Mouse (Mus musculus): Measurements from ENCODE around the gene Ptprn2. TPM values are rescaled to one million over a fixed set of nuclear protein-coding genes. Genes with fewer than 3 reads are reported as not detected.

Ptprn2 gene
- polyA plus RNA-seq, 1 experiment from 2014 or later: 0.09 TPM

GRCm38 (mm10) chr12:116641339-116642190 is 156.0 kb downstream of the Ptprn2 start:
- no peaks in the 10 kb centered on the region for H3K36me3 ChIP-seq
- WGBS: 13% methylated on average over 14 of the region's 14 CpGs
- DNase-seq (ENCODE audit: low spot score): peak; percentile 46

DNA sequence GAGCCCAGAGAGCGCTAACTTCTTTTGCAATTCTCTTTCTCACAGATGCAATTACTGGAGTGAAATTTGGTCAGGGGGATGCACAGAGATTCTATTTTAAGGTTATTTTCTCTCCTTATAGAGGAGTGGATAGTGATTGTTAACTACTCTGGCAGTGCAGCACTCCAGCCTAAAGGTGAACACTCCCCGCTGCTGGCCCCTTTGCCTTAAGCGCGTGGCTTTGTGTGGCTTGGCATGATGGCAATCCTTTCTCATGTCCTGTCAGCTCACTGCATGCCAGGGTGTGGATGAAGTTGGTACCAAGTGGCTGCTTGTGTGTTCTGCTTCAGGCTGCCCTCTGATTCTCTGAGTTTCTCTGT is 156.7 kb downstream of the Ptprn2 start:
- peaks cover 25% of the 10 kb centered on the region for H3K4me1 ChIP-seq
- H3K27ac ChIP-seq: peak overlapping the region; percentile 30; the same call in 1 of the 2 replicates
- no peak overlapping the region for H3K4me3 ChIP-seq
- no peaks in the 10 kb centered on the region for H3K9me3 ChIP-seq (replicated peaks)
- WGBS: 39% methylated on average over 4 of the region's 4 CpGs
- peak; percentile 36 for DNase-seq (ENCODE audit: low spot score)
- peaks cover 23% of the 10 kb centered on the region; the same call in 1 of the 2 replicates for H3K27me3 ChIP-seq (ENCODE audit: low read depth, poor library complexity, severe bottlenecking)
- H3K36me3 ChIP-seq: no peaks in the 10 kb centered on the region

More at GRCm38 (mm10) chr12:116641339-116642190, 156.0 kb downstream of the Ptprn2 start:
- H3K27me3 ChIP-seq (ENCODE audit: low read depth, poor library complexity, severe bottlenecking): peaks cover 23% of the 10 kb centered on the region; the same call in 1 of the 2 replicates
- peaks cover 25% of the 10 kb centered on the region for H3K4me1 ChIP-seq
- H3K9me3 ChIP-seq (replicated peaks): no peaks in the 10 kb centered on the region
- H3K27ac ChIP-seq: 0 out of 2 replicates have a peak overlapping the region, but pooled peaks have one; percentile 20
- H3K4me3 ChIP-seq: no peak overlapping the region

DNA sequence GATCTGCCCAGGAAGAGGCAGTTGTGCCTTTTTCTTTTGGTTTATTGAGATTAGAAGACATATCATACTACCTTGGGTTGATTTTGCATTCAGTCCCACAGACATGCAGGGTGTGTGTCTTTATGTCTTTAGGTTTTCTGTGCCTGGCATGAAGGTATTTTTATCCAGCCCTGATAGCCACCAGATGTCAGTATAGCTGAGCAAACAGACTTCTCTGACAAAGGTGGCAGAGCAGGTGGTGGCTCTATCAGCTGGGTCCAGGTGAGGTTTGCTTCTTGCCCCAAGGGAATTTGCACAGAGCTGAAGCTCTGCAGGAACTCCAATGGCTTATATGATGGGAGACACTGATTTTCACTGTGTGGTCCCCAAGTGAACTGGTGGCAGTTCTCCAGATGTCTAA is 161.3 kb downstream of the Ptprn2 start:
- Histone ChIP-seq H3K27me3 (ENCODE audit: low read depth, poor library complexity, severe bottlenecking) (peaks cover 6% of the 10 kb centered on the region; the same call in 1 of the 2 replicates), H3K9me3 (replicated peaks) (no peaks in the 10 kb centered on the region), H3K4me3 (no peak overlapping the region), H3K4me1 (peaks cover 9% of the 10 kb centered on the region), H3K36me3 (no peaks in the 10 kb centered on the region), H3K27ac (no peak overlapping the region)
- DNase-seq (ENCODE audit: low spot score): no peak

GRCm38 (mm10) chr12:116648584-116649206 is 163.2 kb downstream of the Ptprn2 start:
- 75% methylated on average over 4 of the region's 4 CpGs for WGBS
- H3K9me3 ChIP-seq (replicated peaks): no peaks in the 10 kb centered on the region
- no peak overlapping the region for H3K27ac ChIP-seq
- H3K27me3 ChIP-seq (ENCODE audit: low read depth, poor library complexity, severe bottlenecking): no peaks in the 10 kb centered on the region
- DNase-seq (ENCODE audit: low spot score): no peak
- H3K36me3 ChIP-seq: no peaks in the 10 kb centered on the region
- no peaks in the 10 kb centered on the region for H3K4me1 ChIP-seq
- no peak overlapping the region for H3K4me3 ChIP-seq

GRCm38 (mm10) chr12:116653684-116654083 is 168.2 kb downstream of the Ptprn2 start:
- DNase-seq (ENCODE audit: low spot score): no peak
- Histone ChIP-seq H3K4me3 (no peak overlapping the region), H3K4me1 (no peaks in the 10 kb centered on the region), H3K27ac (no peak overlapping the region), H3K27me3 (ENCODE audit: low read depth, poor library complexity, severe bottlenecking) (no peaks in the 10 kb centered on the region), H3K36me3 (no peaks in the 10 kb centered on the region), H3K9me3 (replicated peaks) (no peaks in the 10 kb centered on the region)
- 63% methylated on average over 1 of the region's 1 CpGs for WGBS

DNA sequence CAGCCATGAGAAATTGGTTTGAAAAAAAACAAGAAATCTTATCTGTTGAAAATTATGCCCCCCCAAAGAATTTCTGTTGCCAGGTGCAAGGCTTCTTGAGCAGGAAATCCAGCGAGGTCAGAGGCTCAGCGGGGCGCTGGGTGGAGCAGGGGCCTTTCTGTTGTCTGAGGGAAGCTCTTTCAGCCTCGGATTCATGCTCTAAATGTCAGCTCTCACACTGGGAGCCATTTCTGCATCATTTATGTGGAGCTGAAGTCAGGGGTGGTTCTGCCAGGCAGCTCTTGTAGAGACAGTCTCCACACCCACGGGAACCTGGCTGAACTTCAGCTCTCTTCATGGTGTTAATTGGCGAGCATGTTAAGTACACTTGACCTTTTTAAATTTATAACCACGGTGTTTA is 174.6 kb downstream of the Ptprn2 start:
- WGBS: 17% methylated on average over 7 of the region's 7 CpGs
- Histone ChIP-seq H3K27me3 (ENCODE audit: low read depth, poor library complexity, severe bottlenecking) (no peaks in the 10 kb centered on the region), H3K4me3 (no peak overlapping the region), H3K27ac (no peak overlapping the region), H3K36me3 (no peaks in the 10 kb centered on the region), H3K4me1 (peaks cover 6% of the 10 kb centered on the region; the same call in 1 of the 2 replicates), H3K9me3 (replicated peaks) (no peaks in the 10 kb centered on the region)
- no peak for DNase-seq (ENCODE audit: low spot score)

DNA sequence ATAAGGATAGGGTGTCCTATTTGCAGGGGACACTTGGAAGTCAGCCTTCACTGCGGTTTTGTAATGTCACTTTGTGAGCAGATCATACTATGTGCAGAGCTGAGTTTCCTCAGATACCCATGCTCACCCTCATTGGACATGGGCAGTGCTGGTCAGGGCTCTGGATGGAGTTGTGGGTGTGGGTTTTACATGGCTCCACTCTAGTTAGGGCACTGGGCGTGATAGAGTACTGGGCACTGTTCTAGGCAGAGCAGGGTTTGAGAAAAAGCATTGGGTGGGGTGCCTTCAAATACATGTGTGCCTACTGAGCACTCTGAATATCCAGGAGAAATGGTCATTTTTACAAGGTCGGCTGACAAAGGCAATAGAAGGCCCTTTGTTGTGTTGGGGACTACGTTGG is 175.5 kb downstream of the Ptprn2 start:
- WGBS: 80% methylated on average over 4 of the region's 4 CpGs
- Histone ChIP-seq H3K4me1 (peaks cover 6% of the 10 kb centered on the region; the same call in 1 of the 2 replicates), H3K27me3 (ENCODE audit: low read depth, poor library complexity, severe bottlenecking) (no peaks in the 10 kb centered on the region), H3K27ac (no peak overlapping the region), H3K9me3 (replicated peaks) (no peaks in the 10 kb centered on the region), H3K36me3 (no peaks in the 10 kb centered on the region), H3K4me3 (no peak overlapping the region)
- DNase-seq (ENCODE audit: low spot score): no peak

DNA sequence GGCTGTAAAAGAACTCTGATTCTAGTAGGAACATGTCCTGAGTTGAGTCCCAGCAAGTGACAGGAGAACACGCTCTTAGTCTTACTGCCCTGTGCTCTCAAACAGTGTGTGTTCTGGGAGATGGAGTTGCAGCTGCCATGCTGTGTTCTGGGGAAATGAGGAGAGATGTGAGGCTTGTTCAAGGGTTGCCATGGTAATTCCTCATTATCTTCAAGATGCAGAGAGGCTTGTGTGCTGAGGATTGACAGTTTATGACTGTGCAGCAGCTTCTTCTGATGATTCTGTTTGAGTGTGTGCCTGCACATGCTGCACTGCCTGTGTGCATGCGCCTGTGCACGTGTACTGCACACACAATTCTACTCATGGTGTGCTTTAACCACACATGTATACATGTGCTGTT is 192.2 kb downstream of the Ptprn2 start:
- H3K27ac ChIP-seq: no peak overlapping the region
- no peaks in the 10 kb centered on the region for H3K4me1 ChIP-seq
- no peaks in the 10 kb centered on the region for H3K36me3 ChIP-seq
- DNase-seq (ENCODE audit: low spot score): no peak
- H3K4me3 ChIP-seq: no peak overlapping the region
- no peaks in the 10 kb centered on the region for H3K27me3 ChIP-seq (ENCODE audit: low read depth, poor library complexity, severe bottlenecking)
- H3K9me3 ChIP-seq (replicated peaks): no peaks in the 10 kb centered on the region
- WGBS: 80% methylated on average over 3 of the region's 3 CpGs

DNA sequence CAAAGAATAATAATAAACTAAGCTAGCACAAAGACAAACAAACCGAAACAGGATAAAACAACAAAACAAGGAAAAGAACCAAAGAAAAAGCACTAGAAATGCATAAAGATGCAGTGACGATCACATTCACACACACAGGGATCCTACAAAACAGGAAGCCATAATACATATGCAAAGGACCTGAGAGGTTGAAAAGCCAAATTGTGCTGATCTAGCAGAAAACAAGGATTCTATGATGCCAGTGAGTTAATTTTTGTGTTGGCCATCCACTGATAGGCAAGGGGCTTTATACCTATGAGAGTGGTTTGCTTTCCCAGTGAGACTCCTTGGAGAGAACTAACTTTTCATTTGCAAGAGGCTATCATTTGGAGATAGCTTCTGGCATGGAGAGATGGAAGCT is 204.3 kb downstream of the Ptprn2 start:
- Histone ChIP-seq H3K9me3 (replicated peaks) (no peaks in the 10 kb centered on the region), H3K4me3 (no peak overlapping the region), H3K4me1 (no peaks in the 10 kb centered on the region), H3K27me3 (ENCODE audit: low read depth, poor library complexity, severe bottlenecking) (no peaks in the 10 kb centered on the region), H3K27ac (no peak overlapping the region), H3K36me3 (no peaks in the 10 kb centered on the region)
- no peak for DNase-seq (ENCODE audit: low spot score)
- 95% methylated on average over 2 of the region's 2 CpGs for WGBS

DNA sequence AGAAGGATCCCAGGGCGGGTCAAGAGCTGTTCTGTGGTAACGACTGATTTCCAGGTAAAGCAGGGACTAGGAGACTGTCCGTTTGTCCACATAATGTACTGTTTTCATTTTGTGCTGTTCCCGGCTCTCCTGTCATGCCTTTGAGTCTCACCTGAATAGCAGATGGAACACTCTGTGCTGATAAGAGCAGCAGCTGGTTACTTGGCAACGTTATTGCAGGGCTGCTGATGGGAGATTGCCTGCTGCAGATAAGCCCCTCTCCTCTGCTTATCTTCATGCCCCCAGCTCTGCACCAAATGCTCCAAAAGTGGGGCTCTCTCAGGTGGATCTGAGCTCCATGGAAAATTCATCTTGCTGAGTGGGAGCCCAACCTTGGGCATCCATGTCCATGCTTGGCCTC is 224.0 kb downstream of the Ptprn2 start:
- H3K27me3 ChIP-seq (ENCODE audit: low read depth, poor library complexity, severe bottlenecking): no peaks in the 10 kb centered on the region
- no peak overlapping the region for H3K4me3 ChIP-seq
- 78% methylated on average over 5 of the region's 5 CpGs for WGBS
- no peaks in the 10 kb centered on the region for H3K36me3 ChIP-seq
- no peak overlapping the region for H3K27ac ChIP-seq
- no peaks in the 10 kb centered on the region for H3K4me1 ChIP-seq
- no peak for DNase-seq (ENCODE audit: low spot score)
- H3K9me3 ChIP-seq (replicated peaks): no peaks in the 10 kb centered on the region

GRCm38 (mm10) chr12:116710716-116711115 is 225.2 kb downstream of the Ptprn2 start:
- H3K27ac ChIP-seq: no peak overlapping the region
- DNase-seq (ENCODE audit: low spot score): no peak
- no peaks in the 10 kb centered on the region for H3K36me3 ChIP-seq
- H3K27me3 ChIP-seq (ENCODE audit: low read depth, poor library complexity, severe bottlenecking): no peaks in the 10 kb centered on the region
- WGBS: 81% methylated on average over 3 of the region's 3 CpGs
- H3K9me3 ChIP-seq (replicated peaks): no peaks in the 10 kb centered on the region
- H3K4me1 ChIP-seq: no peaks in the 10 kb centered on the region
- H3K4me3 ChIP-seq: no peak overlapping the region

DNA sequence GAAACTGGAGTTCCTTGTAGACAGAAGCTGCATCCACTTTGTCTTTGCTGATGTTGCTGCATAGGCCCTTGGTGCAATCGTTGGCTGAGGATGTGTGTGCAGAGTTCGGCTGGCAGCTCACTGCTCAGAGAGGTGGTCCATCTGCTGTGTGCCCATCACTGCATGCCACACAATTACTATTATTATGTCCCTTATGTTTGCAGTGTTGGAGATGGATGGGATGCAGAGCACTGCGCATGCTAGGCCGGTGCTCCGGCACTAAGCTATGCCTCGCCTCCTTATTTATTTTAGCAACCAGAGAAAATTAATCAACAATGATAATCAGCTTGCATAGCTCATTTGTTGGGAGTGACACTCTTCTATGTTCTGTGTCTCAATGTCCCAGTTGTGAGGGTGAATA is 225.6 kb downstream of the Ptprn2 start:
- 95% methylated on average over 6 of the region's 6 CpGs for WGBS
- H3K27me3 ChIP-seq (ENCODE audit: low read depth, poor library complexity, severe bottlenecking): no peaks in the 10 kb centered on the region
- no peaks in the 10 kb centered on the region for H3K4me1 ChIP-seq
- no peaks in the 10 kb centered on the region for H3K9me3 ChIP-seq (replicated peaks)
- no peak overlapping the region for H3K27ac ChIP-seq
- H3K4me3 ChIP-seq: no peak overlapping the region
- H3K36me3 ChIP-seq: no peaks in the 10 kb centered on the region
- no peak for DNase-seq (ENCODE audit: low spot score)

GRCm38 (mm10) chr12:116713096-116713495 is 227.6 kb downstream of the Ptprn2 start:
- H3K9me3 ChIP-seq (replicated peaks): no peaks in the 10 kb centered on the region
- no peak for DNase-seq (ENCODE audit: low spot score)
- H3K27ac ChIP-seq: no peak overlapping the region
- H3K4me3 ChIP-seq: no peak overlapping the region
- no peaks in the 10 kb centered on the region for H3K4me1 ChIP-seq
- H3K36me3 ChIP-seq: no peaks in the 10 kb centered on the region
- H3K27me3 ChIP-seq (ENCODE audit: low read depth, poor library complexity, severe bottlenecking): no peaks in the 10 kb centered on the region
